Mouse (Mus musculus) kidney, adult 2 months (tissue): ENCODE measurements around the gene Psmd9. TPM values are rescaled to one million over a fixed set of nuclear protein-coding genes. Genes with fewer than 3 reads are reported as not detected.
A peak's percentile ranks its signal among the peaks of the same experiment; 100 is the strongest.
"Not testable (repeated sequence)": the region's sequence is repeated elsewhere in the genome, so short reads cannot be mapped to it uniquely, and the experiment has no call there.

ENCODE experiments used
- DNase-seq: peaks from one replicate; pipeline ENCODE4 v3.0.0; 2021
- H3K27ac ChIP-seq: fragments of 200-500 bp; 2 replicates; pipeline ENCODE4 v1.5.1; 2012; ENCODE audit warnings: low read depth, low read length, control low read depth, inconsistent platforms; ENCODE audit not compliant: insufficient read depth
- H3K27me3 ChIP-seq: fragments of 200-500 bp; replicated peaks from 2 replicates; pipeline ENCODE4 v1.6.1; 2012; ENCODE audit warnings: mild to moderate bottlenecking, moderate library complexity, low read length, inconsistent platforms; ENCODE audit not compliant: control insufficient read depth, insufficient read depth
- H3K36me3 ChIP-seq: fragments of 200-500 bp; 2 replicates; pipeline ENCODE4 v1.6.1; 2012; ENCODE audit warnings: mild to moderate bottlenecking, moderate library complexity, low read length, inconsistent platforms; ENCODE audit not compliant: control insufficient read depth, insufficient read depth
- H3K4me1 ChIP-seq: fragments of 200-500 bp; 2 replicates; pipeline ENCODE4 v1.6.1; 2011; ENCODE audit warnings: low read length; ENCODE audit not compliant: control insufficient read depth, insufficient read depth
- H3K4me3 ChIP-seq: fragments of 200-500 bp; 2 replicates; pipeline ENCODE4 v1.5.1; 2011; ENCODE audit warnings: mild to moderate bottlenecking, low read depth, low read length, control low read depth; ENCODE audit not compliant: insufficient read depth
- CTCF ChIP-seq: fragments of 200-500 bp; conservative IDR thresholded peaks from 2 replicates; pipeline ENCODE4 v1.5.1; 2011; ENCODE audit warnings: low read depth, mild to moderate bottlenecking, control low read depth, low read length, moderate library complexity, mixed read lengths; ENCODE audit not compliant: insufficient read depth, insufficient read length
- POLR2A ChIP-seq: fragments of 200-500 bp; IDR thresholded peaks from one replicate; pipeline ENCODE4 v1.6.1; 2011; ENCODE audit warnings: low read depth, low read length, control low read depth
- WGBS: fragments of 180-500 bp; shearing (Covaris S2); methylation state at CpG from one replicate; pipeline ENCODE4 v1.1.7; 2018; 5-methylcytosine and 5-hydroxymethylcytosine counted together
- polyA plus RNA-seq: library from polyadenylated mRNA; depleted of rRNA; stranded (reverse); fragments of >200 nt; gene quantifications from 2 replicates; pipeline ENCODE4 v1.2.3, GENCODE M21; 2012

Psmd9 gene
- polyA plus RNA-seq, 1 experiment = 35.1 TPM

- TF ChIP-seq CTCF (no peak), POLR2A (no peak)
- peak; percentile 88 for DNase-seq
- H3K4me1 ChIP-seq = peaks cover 3% of the 10 kb centered on the region; the same call in 1 of the 2 replicates
- peak overlapping the region; percentile 93; the same call in 1 of the 2 replicates for H3K27ac ChIP-seq
- no peak overlapping the region for H3K4me3 ChIP-seq
- 39% methylated on average over 4 of the region's 4 CpGs for WGBS
- no peaks in the 10 kb centered on the region for H3K36me3 ChIP-seq
- no peaks in the 10 kb centered on the region for H3K27me3 ChIP-seq
Measured at GRCm38 (mm10) chr5:123223051-123223410, 53.8 kb downstream of the Psmd9 start.

DNA sequence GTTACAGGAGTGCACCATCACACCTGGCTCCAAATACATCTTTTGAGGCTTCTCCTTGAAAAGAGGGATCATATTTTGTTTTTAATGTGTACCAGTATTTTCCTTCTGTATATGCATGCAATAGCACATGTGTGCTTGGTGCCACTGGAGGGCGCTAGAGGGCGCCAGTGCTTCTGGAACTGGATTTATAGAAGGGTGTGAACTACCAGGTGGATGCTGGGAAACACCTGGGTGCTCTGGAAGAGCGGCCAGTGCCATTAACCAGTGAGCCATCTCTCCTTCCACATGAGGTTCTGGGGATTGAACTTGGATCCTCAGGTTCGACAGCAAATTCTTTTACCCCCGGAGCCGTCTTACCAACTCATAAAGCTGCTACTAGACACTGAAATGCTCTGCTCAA, 54.6 kb downstream of the Psmd9 start:
- H3K36me3 ChIP-seq, H3K27ac ChIP-seq, H3K4me1 ChIP-seq, H3K27me3 ChIP-seq, DNase-seq, H3K4me3 ChIP-seq: not testable (repeated sequence)
- WGBS = 62% methylated on average over 6 of the region's 6 CpGs

GRCm38 (mm10) chr5:123226851-123227250, 57.6 kb downstream of the Psmd9 start:
- no peak for DNase-seq
- H3K4me3 ChIP-seq = no peak overlapping the region
- peaks cover 10% of the 10 kb centered on the region; the same call in 1 of the 2 replicates for H3K4me1 ChIP-seq
- no peaks in the 10 kb centered on the region for H3K27me3 ChIP-seq
- WGBS = 75% methylated on average over 7 of the region's 7 CpGs
- H3K27ac ChIP-seq = no peak overlapping the region
- no peak for TF ChIP-seq CTCF
- no peak for TF ChIP-seq POLR2A
- H3K36me3 ChIP-seq = no peaks in the 10 kb centered on the region

DNA sequence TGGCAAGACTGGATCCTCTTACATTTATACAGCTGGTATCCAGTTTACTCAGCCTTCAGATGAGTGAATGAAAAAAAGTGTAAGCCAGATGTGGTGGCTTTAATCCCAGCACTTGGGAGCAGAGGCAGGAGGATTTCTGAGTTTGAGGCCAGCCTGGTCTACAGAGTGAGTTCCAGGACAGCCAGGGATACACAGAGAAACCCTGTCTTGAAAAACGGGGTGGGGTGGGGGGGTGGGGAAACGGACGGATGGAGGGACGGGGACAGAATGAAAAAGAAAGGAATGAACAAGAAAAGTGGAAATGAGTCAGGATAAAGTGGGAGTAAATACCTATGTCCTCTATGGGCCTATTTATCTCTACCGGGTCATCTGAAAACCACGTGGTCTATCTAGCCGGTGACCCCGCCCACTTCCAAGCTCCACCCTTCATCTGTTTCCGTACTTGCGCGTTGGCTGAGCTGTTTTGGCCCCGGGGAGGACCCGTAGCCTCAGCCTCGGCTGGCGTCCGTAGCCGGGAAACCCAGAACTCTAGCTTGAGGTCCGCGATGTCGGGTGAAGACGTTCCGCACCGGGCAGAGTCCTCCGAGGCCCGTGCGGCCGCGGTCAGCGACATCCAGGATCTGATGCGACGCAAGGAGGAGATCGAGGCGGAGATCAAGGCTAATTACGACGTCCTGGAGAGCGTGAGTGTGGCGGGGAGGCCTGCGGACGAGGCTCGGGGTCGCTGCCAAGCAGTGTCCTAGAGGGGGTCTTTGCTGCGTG, 58.7 kb downstream of the Psmd9 start:
- DNase-seq = peak; percentile 98
- Histone ChIP-seq H3K4me3 (peak overlapping the region; percentile 99), H3K27me3 (no peaks in the 10 kb centered on the region), H3K4me1 (peaks cover 10% of the 10 kb centered on the region; the same call in 1 of the 2 replicates), H3K36me3 (no peaks in the 10 kb centered on the region), H3K27ac (0 out of 2 replicates have a peak overlapping the region, but pooled peaks have one; percentile 47)
- TF ChIP-seq CTCF (no peak), POLR2A (peak; percentile 49)
- 2% methylated on average over 42 of the region's 42 CpGs for WGBS

GRCm38 (mm10) chr5:123228524-123228922, 59.3 kb downstream of the Psmd9 start:
- no peak overlapping the region for H3K27ac ChIP-seq
- no peak for TF ChIP-seq CTCF
- TF ChIP-seq POLR2A = no peak
- no peaks in the 10 kb centered on the region for H3K27me3 ChIP-seq
- no peak for DNase-seq
- peaks cover 9% of the 10 kb centered on the region; the same call in 1 of the 2 replicates for H3K4me1 ChIP-seq
- 5% methylated on average over 15 of the region's 15 CpGs for WGBS
- peak overlapping the region; percentile 99 for H3K4me3 ChIP-seq
- no peaks in the 10 kb centered on the region for H3K36me3 ChIP-seq

- no peak overlapping the region for H3K4me3 ChIP-seq
- peak; percentile 23 for DNase-seq
- WGBS = 73% methylated on average over 6 of the region's 6 CpGs
Measured at GRCm38 (mm10) chr5:123229296-123229695, 60.1 kb downstream of the Psmd9 start.

GRCm38 (mm10) chr5:123232180-123232579, 63.0 kb downstream of the Psmd9 start:
- WGBS = 95% methylated on average over 2 of the region's 2 CpGs
- TF ChIP-seq POLR2A (no peak), CTCF (no peak)
- H3K4me1 ChIP-seq = peaks cover 10% of the 10 kb centered on the region; the same call in 1 of the 2 replicates
- no peaks in the 10 kb centered on the region for H3K36me3 ChIP-seq
- DNase-seq = no peak
- H3K27ac ChIP-seq = no peak overlapping the region
- H3K4me3 ChIP-seq = no peak overlapping the region
- no peaks in the 10 kb centered on the region for H3K27me3 ChIP-seq

More at GRCm38 (mm10) chr5:123229296-123229695, 60.1 kb downstream of the Psmd9 start:
- H3K27ac ChIP-seq = no peak overlapping the region
- H3K4me1 ChIP-seq = peaks cover 10% of the 10 kb centered on the region; the same call in 1 of the 2 replicates
- H3K36me3 ChIP-seq = no peaks in the 10 kb centered on the region
- H3K27me3 ChIP-seq = no peaks in the 10 kb centered on the region
- no peak for TF ChIP-seq POLR2A
- no peak for TF ChIP-seq CTCF
